Mouse (Mus musculus) liver, adult 2 months (tissue): Measurements from ENCODE around the gene Pbx4. TPM values are rescaled to one million over a fixed set of nuclear protein-coding genes. Genes with fewer than 3 reads are reported as not detected.
A peak's percentile ranks its signal among the peaks of the same experiment; 100 is the strongest.

Experiments
- DNase-seq: peaks from one replicate; pipeline ENCODE4 v3.0.0-alpha.2; 2011; ENCODE audit warnings: low read depth, low spot score; ENCODE audit errors: extremely low read depth
- H3K27ac ChIP-seq: fragments of 200-500 bp; replicated peaks from 2 replicates; pipeline ENCODE4 v1.5.1; 2012; ENCODE audit warnings: low read depth, mild to moderate bottlenecking, control low read depth, inconsistent platforms, low read length; ENCODE audit not compliant: insufficient read depth
- H3K27me3 ChIP-seq: fragments of 200-500 bp; 2 replicates; pipeline ENCODE4 v1.6.1; 2012; ENCODE audit warnings: mild to moderate bottlenecking, moderate library complexity, low read length, inconsistent platforms; ENCODE audit not compliant: control insufficient read depth, insufficient read depth
- H3K36me3 ChIP-seq: fragments of 200-500 bp; 2 replicates; pipeline ENCODE4 v1.6.1; 2012; ENCODE audit warnings: low read length, inconsistent platforms; ENCODE audit not compliant: control insufficient read depth, insufficient read depth
- H3K4me1 ChIP-seq: fragments of 200-500 bp; 2 replicates; pipeline ENCODE4 v1.6.1; 2011; ENCODE audit warnings: low read length; ENCODE audit not compliant: control insufficient read depth, insufficient read depth
- H3K4me3 ChIP-seq: fragments of 200-500 bp; 2 replicates; pipeline ENCODE4 v1.5.1; 2011; ENCODE audit warnings: low read depth, mild to moderate bottlenecking, control low read depth, low read length, moderate library complexity; ENCODE audit not compliant: insufficient read depth
- H3K79me2 ChIP-seq: fragments of 200-500 bp; 2 replicates; pipeline ENCODE4 v1.6.1; 2012; ENCODE audit warnings: inconsistent platforms, mild to moderate bottlenecking, low read length, moderate library complexity; ENCODE audit not compliant: control insufficient read depth, insufficient read depth
- H3K9ac ChIP-seq: fragments of 200-500 bp; 2 replicates; pipeline ENCODE4 v1.6.1; 2012; ENCODE audit warnings: low read depth, mild to moderate bottlenecking, control low read depth, inconsistent platforms, low read length
- CTCF ChIP-seq: fragments of 200-500 bp; IDR thresholded peaks from 2 replicates; pipeline ENCODE4 v1.5.1; 2011; ENCODE audit warnings: low read depth, low read length, control low read depth
- POLR2A ChIP-seq: fragments of 200-500 bp; IDR thresholded peaks from 2 replicates; pipeline ENCODE4 v1.6.1; 2011; ENCODE audit warnings: low read length, control low read depth; ENCODE audit not compliant: insufficient read depth; ENCODE audit errors: extremely low read depth
- WGBS: fragments of 180-500 bp; shearing (Covaris S2); methylation state at CpG from one replicate; pipeline ENCODE4 v1.1.7; 2018; 5-methylcytosine and 5-hydroxymethylcytosine counted together
- polyA plus RNA-seq: library from polyadenylated mRNA; depleted of rRNA; stranded (reverse); fragments of >200 nt; gene quantifications from 2 replicates; pipeline ENCODE4 v1.2.3, GENCODE M21; 2012
- total RNA-seq: library from RNA; depleted of rRNA; stranded (reverse); fragments of >200 nt; gene quantifications from 2 replicates; pipeline ENCODE4 v1.2.3, GENCODE M21; 2014

Pbx4 gene
- total and polyA plus RNA-seq, 2 experiments: 0.46 to 1.7 TPM

DNA sequence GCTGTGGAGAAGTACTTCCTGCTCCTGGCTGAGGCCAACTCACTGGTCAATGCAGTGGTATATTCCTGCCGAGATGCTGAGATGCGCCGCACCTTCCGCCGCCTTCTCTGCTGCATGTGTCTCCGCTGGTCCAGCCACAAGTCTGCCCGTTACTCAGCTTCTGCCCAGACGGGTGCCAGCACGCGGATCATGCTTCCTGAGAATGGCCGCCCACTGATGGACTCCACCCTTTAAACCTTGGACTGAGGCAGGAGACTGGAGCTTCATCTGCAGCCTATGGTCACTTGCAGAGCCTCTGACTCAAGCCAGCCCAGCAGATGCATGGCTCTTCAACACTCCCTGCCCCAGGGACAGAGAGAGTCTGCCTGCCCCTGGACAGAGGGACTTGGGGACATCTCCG, 5.9 kb upstream of the Pbx4 start:
- Histone ChIP-seq H3K27me3 (no peaks in the 10 kb centered on the region), H3K27ac (no peak overlapping the region), H3K79me2 (no peaks in the 10 kb centered on the region), H3K4me3 (no peak overlapping the region), H3K4me1 (peaks cover 6% of the 10 kb centered on the region; the same call in 1 of the 2 replicates), H3K9ac (no peak overlapping the region), H3K36me3 (no peaks in the 10 kb centered on the region)
- 92% methylated on average over 12 of the region's 12 CpGs for WGBS
- TF ChIP-seq CTCF: no peak
- no peak for TF ChIP-seq POLR2A
- no peak for DNase-seq

DNA sequence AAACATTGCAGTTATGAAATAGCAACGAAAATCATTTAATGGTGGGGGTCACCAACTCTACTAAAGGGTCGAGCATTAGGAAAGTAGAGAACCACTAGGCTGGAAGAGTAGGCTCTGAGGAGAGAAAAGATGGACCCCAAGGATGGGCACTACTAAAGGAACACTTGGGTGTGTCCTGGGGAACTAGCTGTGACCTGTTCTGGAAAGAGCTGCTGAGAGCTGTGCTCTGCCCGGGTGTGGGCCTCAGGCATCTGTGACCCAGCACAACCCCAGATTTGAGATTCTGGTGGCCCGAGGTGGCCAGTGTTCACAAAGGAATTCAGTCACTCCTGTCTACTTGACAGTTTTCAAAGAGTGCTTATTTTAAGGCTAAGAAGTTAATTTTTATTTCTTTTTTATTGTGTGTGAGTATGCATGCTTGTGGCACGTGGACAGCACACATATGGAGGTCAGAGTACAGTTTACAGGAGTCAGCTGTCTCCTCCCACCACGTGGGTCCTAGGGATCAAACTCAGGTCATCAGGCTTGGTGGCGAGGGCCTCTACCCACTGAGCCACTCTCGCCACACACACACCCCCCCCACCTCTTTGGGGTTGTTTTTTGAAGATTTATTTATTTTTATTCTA, 4.9 kb downstream of the Pbx4 start:
- Histone ChIP-seq H3K4me1 (peaks cover 13% of the 10 kb centered on the region), H3K36me3 (no peaks in the 10 kb centered on the region), H3K79me2 (no peaks in the 10 kb centered on the region), H3K27ac (peak overlapping the region; percentile 73), H3K4me3 (no peak overlapping the region), H3K27me3 (no peaks in the 10 kb centered on the region), H3K9ac (no peak overlapping the region)
- DNase-seq: peak; percentile 92
- TF ChIP-seq POLR2A (no peak), CTCF (no peak)
- WGBS: 36% methylated on average over 8 of the region's 8 CpGs

DNA sequence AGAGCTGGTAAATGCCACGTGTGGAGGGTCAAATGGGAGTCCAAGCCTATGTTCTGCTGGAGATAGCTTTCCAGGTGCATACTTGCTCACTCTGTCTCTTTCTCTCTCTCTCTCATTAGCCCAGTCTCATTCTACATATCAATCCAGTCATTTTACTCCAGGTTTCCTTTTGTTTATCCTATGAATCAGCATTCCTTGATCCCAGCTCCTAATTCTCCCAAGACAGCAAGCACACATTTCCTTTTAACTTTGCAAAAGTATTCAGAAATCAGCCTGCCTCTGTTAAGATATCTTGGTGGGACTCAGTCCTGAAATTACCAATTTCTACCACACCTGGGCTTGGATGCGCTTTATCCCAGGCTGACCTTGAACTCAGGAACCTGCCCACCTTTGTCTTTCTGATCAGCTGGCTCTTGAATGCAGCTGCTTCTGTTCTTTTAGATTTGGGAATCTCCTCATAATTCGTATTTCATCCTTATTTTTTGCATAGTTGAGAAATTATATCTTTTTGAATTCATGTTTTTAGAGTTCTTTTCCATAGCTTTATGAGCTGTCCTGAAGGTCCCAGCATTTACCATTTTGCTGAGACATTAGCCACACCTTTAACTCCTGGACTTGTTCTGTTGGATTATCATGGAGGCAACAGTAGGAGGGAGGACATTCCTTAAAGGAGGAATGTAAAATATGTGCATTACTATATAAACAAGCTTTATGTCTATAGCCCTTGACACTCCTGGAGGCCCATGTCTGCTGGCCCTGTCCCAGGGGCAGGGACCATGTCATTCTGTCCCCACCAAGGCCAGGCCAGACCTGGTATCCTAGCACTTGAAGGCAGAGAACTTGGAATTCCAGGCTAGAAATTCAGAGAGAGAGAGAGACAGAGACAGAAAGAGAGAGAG, 15.1 kb downstream of the Pbx4 start:
- no peak overlapping the region for H3K27ac ChIP-seq
- H3K27me3 ChIP-seq: no peaks in the 10 kb centered on the region
- TF ChIP-seq CTCF: no peak
- no peaks in the 10 kb centered on the region for H3K79me2 ChIP-seq
- 67% methylated on average over 3 of the region's 3 CpGs for whole genome bisulfite sequencing
- no peak overlapping the region for H3K4me3 ChIP-seq
- no peaks in the 10 kb centered on the region for H3K36me3 ChIP-seq
- no peak for DNase-seq
- peaks cover 2% of the 10 kb centered on the region; the same call in 1 of the 2 replicates for H3K4me1 ChIP-seq
- no peak overlapping the region for H3K9ac ChIP-seq

DNA sequence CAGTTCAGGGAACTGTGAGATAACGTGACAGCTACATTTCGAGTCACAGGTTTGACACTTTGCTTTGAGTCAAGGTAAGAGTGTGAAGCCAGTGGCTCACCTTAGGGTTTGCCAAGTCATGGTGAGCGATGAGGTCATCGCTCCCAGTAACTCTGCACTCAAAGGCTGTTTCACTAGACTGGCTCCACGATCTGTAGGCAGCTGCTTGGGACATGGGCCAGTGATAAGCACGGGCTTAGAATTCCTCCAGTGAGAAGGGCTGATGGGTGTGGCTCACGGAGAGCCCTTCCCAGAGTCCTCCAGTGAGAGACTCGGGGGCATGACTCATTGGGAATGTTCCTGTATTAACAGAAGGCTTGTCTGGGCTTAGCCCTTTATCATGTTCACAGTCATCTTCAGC, 16.7 kb downstream of the Pbx4 start:
- Histone ChIP-seq H3K27ac (no peak overlapping the region), H3K4me1 (peaks cover 2% of the 10 kb centered on the region; the same call in 1 of the 2 replicates), H3K9ac (no peak overlapping the region), H3K36me3 (no peaks in the 10 kb centered on the region), H3K4me3 (no peak overlapping the region), H3K27me3 (no peaks in the 10 kb centered on the region), H3K79me2 (no peaks in the 10 kb centered on the region)
- peak; percentile 64 for DNase-seq
- TF ChIP-seq POLR2A: no peak
- TF ChIP-seq CTCF: no peak
- whole genome bisulfite sequencing: 65% methylated on average over 8 of the region's 8 CpGs

DNA sequence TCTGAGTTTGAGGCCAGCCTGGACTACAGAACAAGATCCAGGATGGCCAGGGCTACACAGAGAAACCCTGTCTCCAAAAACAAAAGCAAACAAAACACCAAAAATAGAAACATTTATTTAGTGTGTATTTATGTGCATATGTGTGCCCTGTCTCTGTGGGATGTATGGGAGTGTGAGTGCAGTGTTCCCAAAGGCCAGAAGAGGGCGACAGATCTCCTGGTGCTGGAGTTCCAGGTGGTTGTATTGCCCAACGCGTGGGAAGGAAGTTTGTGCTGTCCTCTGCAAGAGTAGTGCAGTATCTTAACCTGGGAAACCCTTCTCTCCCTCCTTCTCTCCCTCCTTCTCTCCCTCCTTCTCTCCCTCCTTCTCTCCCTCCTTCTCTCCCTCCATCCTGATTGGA, 17.6 kb downstream of the Pbx4 start:
- Histone ChIP-seq H3K4me3 (no peak overlapping the region), H3K27ac (no peak overlapping the region), H3K79me2 (no peaks in the 10 kb centered on the region), H3K27me3 (no peaks in the 10 kb centered on the region), H3K36me3 (no peaks in the 10 kb centered on the region), H3K9ac (no peak overlapping the region), H3K4me1 (peaks cover 2% of the 10 kb centered on the region; the same call in 1 of the 2 replicates)
- DNase-seq: peak; percentile 43
- WGBS: 57% methylated on average over 3 of the region's 3 CpGs
- TF ChIP-seq POLR2A (no peak), CTCF (peak; percentile 71)
